Mouse (Mus musculus): Measurements from ENCODE around the gene Ccdc175. TPM values are rescaled to one million over a fixed set of nuclear protein-coding genes. Genes with fewer than 3 reads are reported as not detected.
A peak's percentile ranks its signal among the peaks of the same experiment; 100 is the strongest.

The Ccdc175 gene
- polyA plus RNA-seq, 1 experiment from 2014 or later, result not detected

DNA sequence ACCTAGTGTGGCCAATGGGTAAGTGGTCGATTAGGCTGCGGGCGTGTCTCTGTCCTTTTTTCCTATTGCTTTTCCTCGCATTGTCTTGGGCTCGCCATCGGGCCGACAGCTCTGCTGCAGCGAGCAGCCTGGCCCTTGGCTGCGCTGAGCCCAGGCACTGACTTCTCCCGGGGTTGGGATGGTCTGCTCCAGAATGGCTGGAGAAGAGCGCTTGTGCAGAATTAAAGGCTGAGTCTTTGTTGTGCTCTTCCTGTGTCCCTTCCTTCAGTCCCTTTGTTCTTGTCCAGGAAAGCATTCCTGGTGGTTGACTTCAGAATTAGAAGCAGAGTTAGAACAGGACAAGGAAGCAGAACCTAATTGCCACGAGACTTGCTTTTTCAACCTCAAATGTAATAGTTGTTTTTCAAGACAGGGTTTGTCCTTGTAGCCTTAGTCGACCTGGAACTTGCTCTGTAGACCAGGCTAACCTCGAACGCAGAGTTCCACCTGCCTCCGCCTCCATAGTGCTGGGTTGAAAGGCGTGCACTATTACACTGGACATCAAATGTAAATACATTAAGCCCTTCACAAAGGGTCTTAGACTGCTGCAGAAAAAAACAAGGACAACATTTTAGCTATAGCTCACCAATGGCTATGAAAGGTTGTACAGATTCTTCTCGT is 98.5 kb downstream of the Ccdc175 start:
- whole genome bisulfite sequencing, result 2% methylated on average over 18 of the region's 18 CpGs
- peak overlapping the region; percentile 76 for H3K4me3 ChIP-seq (replicated peaks)
- H3K36me3 ChIP-seq, result no peaks in the 10 kb centered on the region
- H3K4me1 ChIP-seq (replicated peaks), result peaks cover 18% of the 10 kb centered on the region
- peak overlapping the region; percentile 98 for H3K27ac ChIP-seq
- ATAC-seq, result no peak; the same call in 1 of the 2 replicates
- H3K9me3 ChIP-seq, result no peaks in the 10 kb centered on the region
- H3K9ac ChIP-seq, result peak overlapping the region; percentile 78
- peak overlapping the region; percentile 60 for H3K4me2 ChIP-seq (replicated peaks)
- no peaks in the 10 kb centered on the region for H3K27me3 ChIP-seq (replicated peaks)

- no peaks in the 10 kb centered on the region for H3K27me3 ChIP-seq (replicated peaks)
- H3K4me2 ChIP-seq (replicated peaks), result peak within 1 kb of the TSS; percentile 93
- peak within 1 kb of the TSS; percentile 98 for H3K27ac ChIP-seq
- H3K4me1 ChIP-seq (replicated peaks), result peaks cover 18% of the 10 kb centered on the region
- no peaks in the 10 kb centered on the region for H3K36me3 ChIP-seq
- WGBS, result 1% methylated on average over 60 of the region's 60 CpGs
- H3K4me3 ChIP-seq (replicated peaks), result peak within 1 kb of the TSS; percentile 76
- peak; percentile 96 for ATAC-seq
- H3K9me3 ChIP-seq, result no peaks in the 10 kb centered on the region
- peak within 1 kb of the TSS; percentile 78 for H3K9ac ChIP-seq
Measured at GRCm38 (mm10) chr12:72085329-72086165, 99.3 kb downstream of the Ccdc175 start, which contains the start of the genes L3hypdh and Jkamp. L3hypdh (minus strand) TSS chr12:72085439. Jkamp (plus strand) TSS chr12:72085589.

DNA sequence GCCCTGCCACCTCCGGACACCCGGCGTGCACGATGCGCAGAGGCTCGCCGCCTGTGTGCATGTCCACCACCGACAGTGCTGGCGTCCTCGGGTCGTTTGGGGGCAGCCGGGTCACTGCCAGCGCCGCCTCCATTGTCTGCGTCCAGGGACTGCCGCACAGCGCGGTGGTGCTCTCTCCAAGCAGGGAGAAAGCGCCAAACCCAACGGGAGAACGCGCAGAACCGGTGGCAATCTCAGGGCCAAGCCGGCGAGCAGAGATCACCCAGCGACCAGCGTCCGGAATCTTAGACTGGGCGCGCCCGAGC is 99.9 kb downstream of the Ccdc175 start:
- Histone ChIP-seq H3K4me1 (replicated peaks) (peaks cover 18% of the 10 kb centered on the region), H3K36me3 (no peaks in the 10 kb centered on the region), H3K27me3 (replicated peaks) (no peaks in the 10 kb centered on the region), H3K4me3 (replicated peaks) (peak overlapping the region; percentile 76), H3K9me3 (no peaks in the 10 kb centered on the region), H3K4me2 (replicated peaks) (peak overlapping the region; percentile 93), H3K27ac (peak overlapping the region; percentile 87), H3K9ac (peak overlapping the region; percentile 70)
- WGBS, result 0% methylated on average over 31 of the region's 31 CpGs
- peak; percentile 43 for ATAC-seq

DNA sequence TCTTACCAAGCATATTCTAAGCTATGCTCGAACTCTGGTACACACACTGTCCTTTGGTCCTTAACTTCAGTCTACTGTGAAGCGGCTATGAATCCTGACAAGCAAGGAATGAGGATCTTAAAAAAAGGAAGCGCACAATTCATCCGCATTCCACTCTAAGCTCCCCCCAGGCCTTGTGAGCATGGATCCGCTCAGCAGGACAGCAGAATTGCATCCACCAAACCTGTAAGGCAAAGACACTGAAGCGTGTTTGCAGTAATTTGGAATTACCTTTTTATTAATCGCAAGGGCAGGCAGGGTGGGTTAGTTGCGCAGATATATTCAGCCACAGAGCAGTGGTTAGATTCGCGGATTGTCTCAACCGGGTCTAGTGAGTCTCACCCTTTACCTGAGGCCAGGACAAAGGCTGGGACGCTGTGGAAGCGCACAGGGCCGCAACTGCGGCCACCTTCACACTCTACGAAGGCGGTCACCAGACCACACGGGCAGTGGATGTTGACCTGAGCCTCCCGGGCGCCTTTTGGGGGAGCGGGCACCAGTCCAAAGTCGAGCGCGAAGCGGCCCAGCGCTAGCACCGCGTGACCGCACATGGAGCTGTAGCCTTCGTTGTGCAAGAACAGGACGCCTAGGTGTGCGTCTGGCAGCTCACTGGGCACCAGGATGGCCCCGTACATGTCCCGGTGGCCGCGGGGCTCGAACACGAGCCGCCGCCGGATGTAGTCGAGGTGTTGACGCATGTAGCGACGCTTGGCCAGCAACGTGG is 100.4 kb downstream of the Ccdc175 start:
- H3K9ac ChIP-seq, result peak overlapping the region; percentile 70
- peaks cover 18% of the 10 kb centered on the region for H3K4me1 ChIP-seq (replicated peaks)
- 2% methylated on average over 46 of the region's 46 CpGs for WGBS
- H3K36me3 ChIP-seq, result no peaks in the 10 kb centered on the region
- H3K4me2 ChIP-seq (replicated peaks), result peak overlapping the region; percentile 93
- no peaks in the 10 kb centered on the region for H3K27me3 ChIP-seq (replicated peaks)
- peak overlapping the region; percentile 76 for H3K4me3 ChIP-seq (replicated peaks)
- H3K27ac ChIP-seq, result peak overlapping the region; percentile 87
- no peaks in the 10 kb centered on the region for H3K9me3 ChIP-seq
- ATAC-seq, result peak; percentile 29

DNA sequence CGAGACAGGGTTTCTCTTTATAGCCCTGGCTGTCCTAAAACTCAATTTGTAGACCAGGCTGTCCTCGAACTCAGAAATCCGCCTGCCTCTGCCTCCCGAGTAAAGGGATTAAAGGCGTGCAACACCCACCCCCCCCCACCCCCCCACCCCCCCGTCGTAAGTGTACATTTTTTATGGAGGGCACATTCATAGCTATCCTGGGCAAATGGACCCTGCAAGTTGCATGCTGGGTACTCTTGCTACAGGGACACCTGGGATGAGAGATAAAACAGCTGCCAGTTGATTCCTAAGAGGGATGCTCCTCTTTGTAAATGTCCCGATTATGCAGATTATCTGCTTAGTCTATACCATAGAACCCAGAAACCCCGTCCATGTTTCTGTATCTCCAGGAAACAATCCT is 101.6 kb downstream of the Ccdc175 start:
- 79% methylated on average over 9 of the region's 9 CpGs for WGBS
- Histone ChIP-seq H3K27me3 (replicated peaks) (no peaks in the 10 kb centered on the region), H3K4me1 (replicated peaks) (peaks cover 18% of the 10 kb centered on the region), H3K4me2 (replicated peaks) (no peak overlapping the region), H3K27ac (no peak overlapping the region), H3K9ac (no peak overlapping the region), H3K9me3 (no peaks in the 10 kb centered on the region), H3K36me3 (no peaks in the 10 kb centered on the region), H3K4me3 (replicated peaks) (no peak overlapping the region)
- no peak for ATAC-seq

DNA sequence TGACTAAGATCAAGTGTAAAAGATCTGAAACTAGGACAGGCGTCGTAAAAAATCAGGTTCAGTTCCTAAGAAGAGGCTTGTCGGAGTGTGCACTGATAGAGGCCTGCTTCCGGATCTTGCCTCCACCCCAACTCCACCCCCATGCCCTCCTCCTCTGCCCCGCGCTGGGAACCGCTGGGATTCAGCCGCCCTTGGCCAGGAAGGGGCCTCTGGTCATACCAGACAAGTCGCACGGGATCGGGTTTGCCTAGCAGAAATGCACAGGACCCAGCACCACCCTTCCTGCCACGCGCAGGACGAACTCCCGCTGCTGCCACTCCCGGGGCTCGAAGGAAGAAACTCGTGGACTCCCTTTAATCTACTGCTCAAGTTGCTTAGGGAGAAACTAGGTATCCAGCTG is 102.5 kb downstream of the Ccdc175 start:
- H3K4me2 ChIP-seq (replicated peaks), result peak overlapping the region; percentile 57
- 28% methylated on average over 18 of the region's 18 CpGs for WGBS
- H3K4me3 ChIP-seq (replicated peaks), result peak overlapping the region; percentile 29
- no peaks in the 10 kb centered on the region for H3K9me3 ChIP-seq
- no peak overlapping the region for H3K9ac ChIP-seq
- H3K27ac ChIP-seq, result no peak overlapping the region
- peaks cover 18% of the 10 kb centered on the region for H3K4me1 ChIP-seq (replicated peaks)
- no peak for ATAC-seq
- no peaks in the 10 kb centered on the region for H3K36me3 ChIP-seq
- H3K27me3 ChIP-seq (replicated peaks), result no peaks in the 10 kb centered on the region

DNA sequence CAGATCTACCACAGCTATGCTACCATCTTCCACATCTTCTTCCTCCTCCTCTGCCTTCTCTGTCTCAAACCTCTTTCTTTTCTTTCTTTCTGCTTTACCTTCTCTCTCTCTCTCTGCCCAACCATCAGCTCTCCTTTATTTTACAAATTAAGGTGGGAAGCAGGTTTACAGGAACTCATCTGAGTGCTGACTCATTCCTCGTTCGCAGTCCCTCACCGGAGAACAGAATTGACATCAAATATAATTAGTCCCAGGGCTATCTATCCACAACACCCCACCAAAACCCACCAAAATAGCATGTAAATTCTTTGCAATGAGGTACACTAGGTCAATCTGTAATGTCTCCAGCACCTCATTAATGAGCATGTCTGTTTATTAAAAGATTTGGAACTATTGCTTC is 102.9 kb downstream of the Ccdc175 start:
- no peak for ATAC-seq
- peak overlapping the region; percentile 29 for H3K4me3 ChIP-seq (replicated peaks)
- no peaks in the 10 kb centered on the region for H3K27me3 ChIP-seq (replicated peaks)
- H3K9me3 ChIP-seq, result no peaks in the 10 kb centered on the region
- H3K27ac ChIP-seq, result no peak overlapping the region
- H3K9ac ChIP-seq, result no peak overlapping the region
- WGBS, result 78% methylated on average over 3 of the region's 3 CpGs
- H3K4me1 ChIP-seq (replicated peaks), result peaks cover 16% of the 10 kb centered on the region; the same call in 1 of the 2 replicates
- H3K36me3 ChIP-seq, result 0 out of 2 replicates have a peak, but pooled peaks cover under 1% of the 10 kb centered on the region
- peak overlapping the region; percentile 57; the same call in 1 of the 2 replicates for H3K4me2 ChIP-seq (replicated peaks)

GRCm38 (mm10) chr12:72078248-72078647 is 106.6 kb downstream of the Ccdc175 start:
- no peak overlapping the region for H3K27ac ChIP-seq
- no peaks in the 10 kb centered on the region for H3K9me3 ChIP-seq
- 87% methylated on average over 3 of the region's 3 CpGs for WGBS
- 0 out of 2 replicates have a peak, but pooled peaks cover 4% of the 10 kb centered on the region for H3K4me1 ChIP-seq (replicated peaks)
- H3K9ac ChIP-seq, result no peak overlapping the region
- no peak overlapping the region for H3K4me2 ChIP-seq (replicated peaks)
- H3K4me3 ChIP-seq (replicated peaks), result no peak overlapping the region
- no peak for ATAC-seq
- no peaks in the 10 kb centered on the region for H3K27me3 ChIP-seq (replicated peaks)
- peaks cover 4% of the 10 kb centered on the region; the same call in 1 of the 2 replicates for H3K36me3 ChIP-seq

- H3K9me3 ChIP-seq, result no peaks in the 10 kb centered on the region
Measured at GRCm38 (mm10) chr12:72070327-72071269, 114.2 kb downstream of the Ccdc175 start, which contains the start of gene Gpr135. Gpr135 (minus strand) TSS chr12:72071125.

DNA sequence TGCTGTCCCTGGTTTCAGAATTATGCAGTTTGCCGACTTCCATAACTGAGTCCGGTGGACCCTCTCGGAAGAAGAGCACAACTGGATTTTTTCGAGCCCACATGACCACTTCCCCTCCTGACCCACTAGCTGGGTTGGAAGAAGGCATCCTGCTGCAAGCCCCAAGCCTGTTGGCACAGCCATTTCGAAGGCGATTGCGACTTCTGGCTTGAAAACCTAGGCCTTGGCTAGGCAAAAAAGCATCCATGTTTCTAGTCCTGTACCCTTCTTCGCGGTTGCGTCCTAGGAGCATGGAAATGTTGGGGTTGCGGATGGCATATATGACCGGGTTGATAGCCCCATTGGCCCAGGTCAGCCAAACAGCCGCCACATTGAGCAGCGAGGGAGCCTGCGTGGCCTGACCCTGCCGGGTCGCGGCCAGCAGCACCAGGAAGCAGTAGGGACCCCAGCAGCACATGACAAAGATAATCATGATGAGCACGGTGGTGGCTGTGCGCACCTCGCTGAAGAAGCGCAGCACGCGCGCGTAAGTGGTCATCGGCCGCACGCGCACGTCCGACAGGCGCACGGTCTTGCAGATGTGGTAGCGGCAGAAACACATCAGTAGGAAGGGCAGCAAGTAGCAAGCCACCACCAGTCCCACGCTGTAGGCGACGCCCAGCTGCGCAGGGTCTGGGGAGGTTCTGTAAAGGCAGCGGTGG is 115.1 kb downstream of the Ccdc175 start:
- Histone ChIP-seq H3K27ac (no peak overlapping the region), H3K9me3 (no peaks in the 10 kb centered on the region), H3K4me2 (replicated peaks) (peak overlapping the region; percentile 96), H3K27me3 (replicated peaks) (peaks cover 10% of the 10 kb centered on the region), H3K4me1 (replicated peaks) (peaks cover 10% of the 10 kb centered on the region), H3K9ac (peak overlapping the region; percentile 48), H3K4me3 (replicated peaks) (peak overlapping the region; percentile 55), H3K36me3 (no peaks in the 10 kb centered on the region)
- ATAC-seq, result peak; percentile 79; the same call in 1 of the 2 replicates
- 6% methylated on average over 40 of the region's 40 CpGs for WGBS

More at GRCm38 (mm10) chr12:72070327-72071269, 114.2 kb downstream of the Ccdc175 start, which contains the start of gene Gpr135:
- Histone ChIP-seq H3K27me3 (replicated peaks) (peaks cover 10% of the 10 kb centered on the region), H3K4me2 (replicated peaks) (peak within 1 kb of the TSS; percentile 96), H3K27ac (no peak within 1 kb of the TSS), H3K4me1 (replicated peaks) (peaks cover 10% of the 10 kb centered on the region), H3K4me3 (replicated peaks) (peak within 1 kb of the TSS; percentile 55), H3K9ac (peak within 1 kb of the TSS; percentile 48), H3K36me3 (no peaks in the 10 kb centered on the region)
- under 1% methylated on average over 94 of the region's 94 CpGs for WGBS
- ATAC-seq, result peak; percentile 95

DNA sequence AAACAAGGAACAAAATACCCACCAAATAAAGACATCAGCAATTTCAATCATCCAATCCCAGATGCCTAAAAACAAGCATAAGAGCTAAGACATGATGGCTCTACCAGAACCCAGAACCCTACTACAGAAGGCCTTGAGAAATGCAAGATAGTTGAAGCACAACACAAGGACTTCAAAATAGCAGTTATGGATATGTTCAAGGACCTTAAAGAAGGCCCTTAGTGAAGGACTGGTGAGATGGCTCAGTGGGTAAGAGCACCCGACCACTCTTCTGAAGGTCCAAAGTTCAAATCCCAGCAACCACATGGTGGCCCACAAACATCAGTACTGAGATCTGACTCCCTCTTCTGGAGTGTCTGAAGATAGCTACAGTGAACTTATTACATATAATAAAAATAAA is 127.0 kb downstream of the Ccdc175 start:
- ATAC-seq, result no peak
- 87% methylated on average over 1 of the region's 1 CpGs for WGBS

More for the DNA sequence above, 127.0 kb downstream of the Ccdc175 start:
- Histone ChIP-seq H3K4me1 (replicated peaks) (no peaks in the 10 kb centered on the region), H3K4me3 (replicated peaks) (no peak overlapping the region), H3K9me3 (no peaks in the 10 kb centered on the region), H3K9ac (no peak overlapping the region), H3K36me3 (no peaks in the 10 kb centered on the region), H3K27ac (no peak overlapping the region), H3K4me2 (replicated peaks) (no peak overlapping the region), H3K27me3 (replicated peaks) (no peaks in the 10 kb centered on the region)

Measured in intestine, embryonic 15.5 days (tissue).